Mouse (Mus musculus) heart, adult 2 months (tissue): Measurements from ENCODE around the gene Hecw1.

Source experiments
- CTCF ChIP-seq: fragments of 200-600 bp; IDR thresholded peaks from 2 replicates; pipeline ENCODE4 v1.8.1; 2022; ENCODE audit warnings: antibody characterized with exemption, mild to moderate bottlenecking, moderate library complexity
- EP300 ChIP-seq: fragments of 200-500 bp; IDR thresholded peaks from 2 replicates; pipeline ENCODE4 v1.6.1; 2011; ENCODE audit warnings: low read depth, low read length, control low read depth; ENCODE audit not compliant: insufficient read depth

DNA sequence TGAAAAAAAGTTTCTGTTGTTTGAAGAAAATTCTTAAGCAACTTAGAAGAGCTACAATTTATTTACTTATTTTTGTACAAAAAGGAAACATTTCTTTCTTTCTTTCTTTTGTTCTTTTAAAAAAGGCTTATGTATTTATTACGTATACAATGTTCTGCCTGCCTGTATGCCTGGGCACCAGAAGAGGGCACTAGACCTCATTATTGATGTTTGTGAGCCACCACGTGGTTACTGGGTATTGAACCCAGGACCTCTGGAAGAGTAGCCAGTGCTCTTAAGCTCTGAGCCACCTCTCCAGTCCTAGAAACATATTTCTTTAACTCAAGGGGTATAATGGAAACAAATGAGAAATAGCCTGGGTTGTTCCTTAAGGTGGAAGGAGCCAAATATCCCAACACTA, 277.1 kb downstream of the Hecw1 start:
- TF ChIP-seq CTCF (no peak), EP300 (no peak)
